Mouse (Mus musculus): ENCODE data around the gene Tldc1.

DNA sequence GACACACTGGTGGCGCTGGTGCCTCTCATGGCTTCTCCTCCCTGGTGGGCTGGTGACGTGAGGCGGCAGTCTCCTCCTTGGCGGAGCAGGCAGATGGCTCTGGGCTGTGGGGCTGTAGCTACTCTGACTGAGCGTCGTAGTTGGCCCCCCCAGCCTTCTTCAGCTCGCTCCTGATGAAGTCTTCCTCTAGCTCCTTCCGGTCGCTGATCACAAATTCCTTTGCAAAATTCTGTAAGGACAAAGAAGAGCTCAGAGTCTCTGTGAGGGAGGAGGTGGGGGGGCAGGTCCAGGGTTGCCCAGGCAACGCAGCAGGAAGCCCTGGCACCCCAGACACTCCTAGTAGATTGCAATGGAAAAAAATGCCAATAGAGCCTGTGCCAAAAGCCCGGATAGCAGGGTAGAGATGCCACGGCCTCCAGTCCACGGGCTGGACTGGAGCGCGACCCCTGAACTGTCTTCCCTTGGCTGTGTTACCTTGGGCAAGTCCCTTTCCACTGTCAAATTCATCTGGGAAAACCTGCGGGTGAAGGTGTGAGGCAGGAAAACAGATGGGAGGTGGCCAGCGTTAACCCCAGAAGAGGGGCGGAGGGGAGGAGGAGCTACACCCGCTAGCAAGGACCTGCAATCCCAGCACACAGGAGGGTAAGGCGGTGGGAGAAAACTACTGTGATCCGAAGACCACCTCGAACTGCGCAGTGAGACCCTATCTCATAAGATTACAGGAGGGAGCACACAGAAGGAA, 32.1 kb upstream of the Tldc1 start:
- TF ChIP-seq CTCF (conservative IDR thresholded peaks at IDR 0.05; ENCODE audit: low read length): no peak
- no peak for TF ChIP-seq NANOG (IDR thresholded peaks at IDR 0.05; ENCODE audit: borderline replicate concordance, low read length)
- TF ChIP-seq POU5F1 (IDR thresholded peaks at IDR 0.05; ENCODE audit: borderline replicate concordance, low read length): no peak

All from E14TG2a.4 (cell line).